Mouse (Mus musculus) c-Kit-negative CD71-positive TER-119-positive erythroid progenitor cells, embryonic 14.5 days (primary cell): ENCODE measurements at regions not wholly inside any gene's neighbourhood (a gene's known extent, or its start where the extent isn't known, plus 50 kb on each side); places are given as distances from the start of the nearest gene placed in this dataset.
A peak's percentile ranks its signal among the peaks of the same experiment; 100 is the strongest.

Experiments used
- DNase-seq: peaks from one replicate; pipeline ENCODE4 v3.0.0-alpha.2; 2013; ENCODE audit warnings: low read depth, low spot score

DNA sequence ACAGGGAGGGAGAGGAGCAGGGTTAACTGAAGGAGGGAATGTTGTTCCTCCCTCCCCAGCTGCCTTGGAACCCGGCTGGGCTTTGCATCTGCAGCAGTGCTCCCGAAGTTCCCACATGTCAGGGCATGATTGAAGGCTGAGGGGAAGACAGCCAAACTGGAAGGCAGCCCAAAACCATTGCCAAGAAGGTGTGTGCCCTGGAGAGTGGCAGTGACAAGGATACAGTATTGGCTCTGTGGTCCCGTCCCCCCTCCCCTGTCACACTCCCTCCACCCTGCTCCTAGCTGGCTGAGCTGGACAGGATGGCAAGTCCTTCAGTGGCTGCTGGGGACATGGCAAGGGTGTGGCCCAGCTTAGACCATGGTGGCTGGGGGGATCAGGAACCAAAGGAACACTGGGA, 79.1 kb downstream of the Cyp26b1 start:
- no peak for DNase-seq

DNA sequence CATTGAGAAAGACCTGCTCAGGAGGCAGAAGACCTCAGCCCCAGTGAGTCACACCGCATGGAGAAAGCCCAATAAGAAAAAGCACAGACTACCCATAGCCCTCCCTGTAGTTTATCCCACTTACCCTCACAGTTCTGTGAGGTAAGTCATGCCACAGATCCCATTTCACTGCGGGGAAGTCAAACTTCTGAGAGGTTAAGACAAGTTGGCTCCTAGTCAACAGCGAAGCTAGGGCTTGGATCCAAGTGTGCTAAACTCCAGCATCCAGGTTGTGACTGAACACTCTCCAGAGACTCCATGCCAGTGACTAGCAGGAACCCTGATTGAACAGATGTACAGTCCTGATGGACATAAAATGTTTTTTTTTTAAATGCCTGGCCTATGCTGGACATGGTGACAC, 85.1 kb downstream of the Cyp26b1 start:
- no peak for DNase-seq

DNA sequence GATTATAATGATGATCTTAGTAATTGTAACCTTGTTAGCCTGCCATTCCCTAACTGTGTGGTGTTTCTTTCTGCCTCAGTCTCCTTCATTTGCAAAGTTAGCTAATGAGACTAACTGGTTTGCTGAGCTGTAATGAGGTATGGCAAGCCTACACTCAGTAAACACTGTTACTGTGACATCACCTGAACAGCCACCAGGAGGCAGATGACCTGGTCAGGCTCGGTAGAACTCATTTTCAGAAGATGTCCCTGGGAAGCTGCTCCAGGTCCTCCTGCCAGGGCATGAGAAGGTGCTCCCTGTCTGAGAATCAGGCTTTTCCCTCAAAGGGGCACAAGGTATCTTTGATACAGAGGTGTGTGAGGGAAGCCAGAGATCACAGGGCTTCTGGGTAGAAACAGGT, 87.0 kb downstream of the Cyp26b1 start:
- no peak for DNase-seq

DNA sequence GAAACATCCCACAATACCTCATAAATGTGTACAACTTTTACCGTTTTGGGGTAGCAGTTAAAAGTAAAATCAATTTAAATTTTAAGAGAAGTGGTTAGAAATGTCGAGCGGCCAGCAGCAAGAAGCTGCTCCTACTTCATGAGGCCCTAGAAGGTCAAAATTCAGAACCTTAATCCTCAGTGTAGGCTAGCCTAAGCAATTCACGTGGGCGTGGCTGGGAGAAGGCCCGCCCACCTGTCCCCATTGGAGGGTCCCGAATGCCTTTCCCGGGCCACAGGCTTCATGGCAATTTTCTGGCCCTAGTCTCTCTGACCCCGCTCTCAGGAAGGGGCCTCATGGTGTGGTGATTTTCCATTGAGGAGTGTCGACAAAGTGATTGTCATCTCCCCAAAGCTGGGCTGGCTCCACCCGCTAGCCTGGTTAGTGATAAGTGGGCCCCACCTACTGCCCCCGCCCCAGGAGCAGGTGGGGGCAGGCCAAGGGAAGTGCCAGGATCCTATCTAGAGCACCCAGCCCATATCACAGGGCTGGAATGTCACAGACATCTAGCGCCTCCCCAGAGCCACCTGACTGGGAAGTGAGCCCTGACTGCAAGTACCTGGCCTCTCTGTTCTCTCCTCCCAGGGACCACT, 93.3 kb downstream of the Cyp26b1 start:
- no peak for DNase-seq

DNA sequence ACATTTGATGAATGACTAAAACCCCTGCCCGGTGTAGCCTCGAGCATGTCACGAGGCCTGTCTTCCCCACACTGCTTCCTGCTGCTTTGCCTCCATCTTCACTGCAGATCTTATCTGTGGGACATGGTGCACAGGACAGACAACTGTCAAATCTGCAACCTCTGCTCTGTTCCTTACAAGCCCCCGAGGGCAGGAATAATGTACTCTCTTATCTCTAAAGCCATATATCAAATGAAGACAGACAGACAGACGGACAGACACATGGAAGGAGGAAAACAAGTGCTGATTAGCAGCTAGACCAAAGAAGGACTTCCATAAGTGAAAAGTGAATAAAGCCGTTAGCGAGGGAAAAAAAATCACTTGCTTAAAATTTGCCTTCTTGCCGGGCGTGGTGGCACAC, 95.6 kb downstream of the Cyp26b1 start:
- DNase-seq: no peak

DNA sequence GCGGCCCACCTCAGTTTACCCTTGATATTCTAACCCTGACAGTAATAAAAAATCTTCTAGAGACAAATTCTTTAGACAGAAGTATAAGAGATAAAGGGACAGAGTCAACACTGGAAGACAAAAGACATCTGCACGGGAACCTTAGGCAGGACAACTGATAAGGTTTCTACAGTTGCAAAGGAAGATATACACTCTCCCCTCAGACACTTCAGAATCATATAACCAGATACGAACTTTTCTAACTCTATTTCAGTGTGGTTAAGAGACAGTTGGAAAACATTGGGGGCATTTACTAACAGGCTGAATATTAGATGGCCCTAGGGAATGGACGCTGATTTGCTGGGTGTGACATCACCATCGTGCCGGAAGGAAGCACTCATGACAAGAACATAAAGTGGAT, 100.0 kb downstream of the Cyp26b1 start:
- DNase-seq: no peak

DNA sequence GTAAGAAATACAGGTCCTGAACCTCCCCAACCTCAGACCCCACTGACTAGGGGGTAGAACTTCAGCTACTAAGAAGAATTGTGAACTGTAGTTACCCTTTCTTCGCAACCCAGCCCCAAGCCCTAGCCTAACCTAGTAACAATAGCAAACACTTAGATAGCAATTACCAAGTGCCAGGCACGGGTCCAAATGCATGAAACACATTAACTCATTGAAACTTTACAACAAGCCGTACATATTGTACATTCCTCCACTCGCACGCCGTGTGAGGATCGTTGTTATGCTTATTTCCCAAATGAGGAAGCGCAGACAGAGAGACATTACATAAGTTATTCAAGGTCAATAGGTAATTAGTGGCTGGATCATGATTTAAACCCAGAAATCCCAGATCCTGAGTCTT, 100.5 kb downstream of the Cyp26b1 start:
- DNase-seq: no peak

DNA sequence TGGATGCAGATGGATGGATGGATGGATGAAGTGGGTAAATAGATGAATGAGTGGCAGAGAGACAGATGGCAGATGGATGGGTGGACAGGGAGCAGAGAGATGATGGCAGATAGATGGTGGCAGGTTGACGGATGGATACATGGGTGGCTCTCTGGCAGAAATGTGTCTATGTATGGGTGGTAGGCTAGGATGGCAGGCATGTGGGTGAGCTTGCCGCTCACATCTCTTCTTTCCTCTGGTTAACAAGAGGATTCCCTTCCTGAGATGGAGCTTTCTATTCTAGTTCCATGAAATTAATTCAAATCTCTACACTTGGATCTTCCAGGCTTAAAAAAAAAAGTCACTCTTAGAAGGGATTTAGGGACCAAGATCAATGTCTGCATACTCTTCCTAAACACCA, 101.1 kb downstream of the Cyp26b1 start:
- DNase-seq: no peak

DNA sequence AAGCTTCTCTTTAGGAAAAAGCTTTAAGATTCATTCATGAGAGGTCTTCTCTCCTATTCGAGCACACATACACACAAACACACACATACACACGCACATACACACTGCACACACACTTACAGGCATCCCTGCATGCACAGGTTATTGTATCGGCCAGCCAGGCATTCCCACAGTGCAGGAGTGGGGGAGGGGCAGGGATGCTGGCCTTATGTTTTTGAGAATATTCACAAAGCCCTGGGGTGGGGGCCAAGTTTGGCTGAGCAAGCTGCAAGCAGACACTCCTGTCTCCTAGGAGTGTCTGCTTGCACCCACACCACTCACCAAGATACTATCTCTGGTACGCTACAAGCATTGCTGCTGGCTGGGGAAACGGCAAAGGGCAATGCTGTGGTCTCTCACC, 102.6 kb downstream of the Cyp26b1 start:
- no peak for DNase-seq

DNA sequence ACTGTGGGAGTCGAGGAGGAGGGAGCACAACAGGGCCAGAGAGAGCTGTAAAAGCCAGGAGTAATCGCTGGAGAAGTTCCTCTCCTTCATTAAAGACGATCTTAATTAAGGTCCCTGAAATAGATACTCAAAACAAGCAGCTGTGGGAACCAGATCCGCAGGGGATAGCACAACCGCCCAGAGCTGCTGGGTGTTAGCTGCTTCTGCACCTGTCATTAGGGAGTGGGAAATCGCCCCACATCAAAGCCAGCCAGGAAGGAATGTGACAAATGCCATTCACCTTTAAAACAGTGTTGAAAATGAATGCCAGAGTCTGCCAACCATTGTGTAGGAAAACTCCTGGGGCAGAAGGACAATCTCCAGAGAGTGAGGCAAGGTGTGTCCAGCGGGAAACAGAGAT, 112.5 kb downstream of the Cyp26b1 start:
- DNase-seq: no peak

DNA sequence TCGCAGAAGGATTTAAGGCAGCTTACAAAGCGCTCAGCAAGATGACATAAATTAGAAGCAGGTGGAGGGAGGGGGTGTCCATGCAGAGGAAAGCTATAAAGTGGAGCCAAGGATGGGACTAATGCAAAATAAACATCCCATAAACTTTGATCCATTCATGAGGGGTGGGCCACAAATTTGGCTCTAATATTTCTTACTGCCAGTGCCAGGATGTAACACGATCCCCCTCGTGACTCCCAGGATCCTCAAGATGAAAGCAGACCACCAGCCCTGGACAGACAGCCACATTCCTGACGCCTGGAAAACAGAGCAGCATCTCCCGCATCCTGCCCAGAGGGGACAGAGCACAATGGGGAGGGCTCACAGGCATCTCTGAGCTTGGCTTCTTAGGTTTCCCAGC, 116.6 kb downstream of the Cyp26b1 start:
- no peak for DNase-seq

DNA sequence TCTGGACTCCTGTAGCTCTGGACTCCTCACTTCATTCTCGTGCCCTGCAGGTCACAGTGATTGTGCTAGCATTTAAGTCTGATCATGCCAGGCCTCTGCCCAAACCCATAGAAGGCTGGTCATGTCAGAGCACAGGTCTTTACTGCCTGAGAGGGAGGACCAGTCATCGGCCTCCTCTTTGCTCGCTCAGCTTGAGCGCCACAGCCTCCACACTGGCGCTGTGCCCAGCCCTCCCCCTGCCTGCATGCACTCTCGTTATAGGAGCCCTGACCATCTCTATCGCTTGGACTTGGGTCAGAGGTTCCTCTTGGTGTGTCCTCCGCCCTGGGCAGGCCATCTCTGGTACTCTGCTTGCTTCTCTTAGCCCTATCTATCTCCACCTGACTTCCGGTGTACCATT, 117.2 kb downstream of the Cyp26b1 start:
- no peak for DNase-seq

DNA sequence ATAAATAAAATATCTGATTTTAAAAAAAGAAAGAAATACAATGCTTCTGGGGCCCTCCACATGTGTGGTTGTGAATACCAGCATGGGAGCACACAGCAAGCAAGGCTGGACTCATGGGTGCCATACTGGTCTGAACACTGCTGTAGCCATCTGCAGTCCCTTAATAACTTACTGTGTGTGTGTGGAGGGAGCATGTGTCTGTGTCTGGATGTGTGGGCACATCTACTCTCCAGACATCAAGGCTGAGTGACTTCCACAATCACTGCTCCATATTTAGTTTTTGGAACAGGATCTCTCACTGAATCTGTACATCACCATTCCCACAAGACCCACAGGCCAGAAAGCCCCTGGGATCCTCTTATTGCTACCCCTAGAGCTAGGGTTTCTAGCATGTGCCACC, 118.9 kb downstream of the Cyp26b1 start:
- DNase-seq: no peak

DNA sequence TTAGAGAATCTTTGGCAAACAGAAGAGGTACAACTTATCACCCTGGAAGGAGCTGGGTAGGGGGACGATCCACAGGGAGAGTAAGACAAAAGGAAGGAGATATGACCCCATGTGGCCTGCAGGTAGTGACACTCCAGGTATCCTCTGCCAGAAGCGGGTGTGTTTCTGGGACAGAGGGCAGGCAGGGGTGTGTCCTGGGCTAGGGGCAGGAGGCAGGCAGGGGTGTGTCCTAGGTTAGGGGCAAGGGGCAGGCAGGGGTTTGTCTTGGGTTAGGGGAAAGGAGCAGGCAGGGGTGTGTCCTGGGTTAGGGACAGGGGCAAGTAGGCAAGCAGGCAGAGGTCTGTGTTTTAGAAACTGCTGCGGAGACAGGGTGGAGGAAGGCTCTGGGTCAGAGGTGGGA, 120.5 kb downstream of the Cyp26b1 start:
- DNase-seq: no peak

DNA sequence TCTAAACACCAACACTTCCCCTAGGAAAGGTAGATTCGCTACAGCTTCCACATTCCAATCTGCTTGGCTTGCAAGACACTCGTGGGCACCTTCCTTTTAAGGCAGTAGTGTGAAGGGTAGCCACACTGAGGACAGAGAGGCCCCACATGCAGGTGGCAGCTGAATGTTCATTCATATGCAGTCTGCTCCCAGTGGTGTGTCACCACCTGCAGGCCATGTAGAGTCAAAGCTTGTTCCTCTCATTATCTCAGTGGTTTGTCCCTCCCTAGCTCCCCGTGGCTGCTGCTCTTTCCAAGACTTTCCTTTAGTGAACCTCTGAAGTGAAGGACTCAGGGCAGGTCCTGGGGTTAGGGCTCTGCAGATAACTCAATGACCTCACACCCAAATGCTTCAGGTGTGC, 121.4 kb downstream of the Cyp26b1 start:
- DNase-seq: no peak

DNA sequence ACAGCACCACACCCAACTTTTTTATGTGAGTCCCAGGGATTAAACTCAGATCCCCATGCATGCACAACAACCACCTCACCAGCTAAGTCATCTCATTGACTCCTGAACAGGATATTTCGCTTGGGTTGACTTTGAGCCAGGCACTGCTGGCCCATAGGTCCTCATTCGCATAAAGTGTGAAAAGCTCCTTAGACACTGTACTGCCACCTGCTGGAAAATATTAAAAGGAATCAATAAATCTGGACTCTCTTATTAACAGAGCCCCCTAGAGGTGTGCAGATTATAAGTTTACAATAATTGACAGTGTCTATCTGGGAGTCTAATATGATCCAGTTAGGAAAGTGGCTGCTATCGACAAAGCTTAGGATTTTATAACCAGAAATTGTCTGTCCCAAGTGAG, 126.4 kb downstream of the Cyp26b1 start:
- no peak for DNase-seq

DNA sequence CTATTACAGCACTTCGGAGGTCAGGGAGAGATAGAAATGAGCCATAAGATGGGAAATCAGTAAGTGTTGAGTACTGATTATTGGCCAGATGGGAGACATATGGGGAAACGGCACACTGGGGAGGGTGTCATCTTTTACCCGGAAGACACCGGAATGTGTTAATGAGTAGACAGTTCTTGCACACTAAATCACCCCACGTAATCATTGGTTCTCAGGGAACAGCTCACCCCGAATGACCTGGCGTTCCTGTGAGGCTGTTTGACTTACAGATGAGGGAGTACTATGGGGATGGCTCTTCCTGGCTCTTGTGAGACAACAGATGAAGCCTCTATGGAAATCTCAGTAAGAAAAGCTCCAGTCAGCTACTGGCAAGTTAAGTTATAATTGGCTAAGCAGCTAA, 127.5 kb downstream of the Cyp26b1 start:
- DNase-seq: no peak

DNA sequence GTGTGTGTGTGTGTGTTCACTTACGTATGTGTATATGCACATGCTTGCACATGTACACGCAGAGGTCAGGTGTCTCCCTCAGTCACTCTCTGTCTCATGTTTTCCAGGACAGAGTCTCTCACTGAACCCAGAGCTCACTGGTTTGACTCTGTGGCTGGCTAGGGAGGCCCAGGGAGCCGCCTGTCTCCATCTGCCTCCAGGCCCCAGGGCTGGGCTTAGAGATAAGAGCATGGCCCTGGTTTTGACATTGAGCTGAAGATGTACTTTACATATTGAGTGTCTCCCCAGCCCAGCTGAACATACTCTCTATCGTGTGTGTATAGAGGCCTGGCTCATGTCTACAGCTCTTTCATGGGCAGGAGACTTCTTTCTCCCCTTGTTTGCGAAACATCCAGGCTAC, 128.1 kb downstream of the Cyp26b1 start:
- DNase-seq: peak; percentile 4

DNA sequence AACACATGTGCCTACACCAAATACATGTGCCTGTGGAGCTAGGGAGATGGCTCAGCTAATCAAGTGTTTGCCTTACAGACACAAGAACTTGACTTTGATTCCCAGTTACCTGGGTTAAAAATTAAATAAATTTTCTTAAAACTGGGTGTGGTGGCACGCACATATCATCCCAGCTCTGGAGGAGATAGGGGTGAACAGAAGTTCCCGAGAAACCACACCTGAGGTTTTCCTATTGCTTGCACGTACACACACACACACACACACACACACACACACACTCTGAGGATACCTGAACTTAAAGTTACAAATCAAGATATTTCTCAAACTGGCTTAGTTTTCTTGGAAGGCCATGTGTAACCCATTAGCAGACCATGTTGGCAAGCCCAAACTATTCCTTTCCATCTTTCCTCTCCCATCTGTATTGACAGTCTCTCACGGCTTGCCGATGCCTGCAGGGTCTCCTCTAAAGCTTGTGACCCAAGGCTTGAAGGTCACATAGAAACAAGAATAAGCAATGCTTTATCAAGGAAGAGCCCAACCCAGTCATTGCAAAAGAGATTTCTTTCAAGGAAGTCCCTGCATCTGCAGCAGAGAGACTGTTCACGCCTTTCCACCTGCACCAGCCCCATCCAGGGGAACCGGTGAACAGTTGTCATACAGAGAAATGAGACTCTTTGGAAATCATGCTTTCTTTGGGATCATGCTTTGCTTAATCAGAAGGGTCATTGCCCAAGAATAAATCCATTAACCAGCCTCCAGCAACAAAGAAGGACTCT, 129.9 kb downstream of the Cyp26b1 start:
- no peak for DNase-seq

DNA sequence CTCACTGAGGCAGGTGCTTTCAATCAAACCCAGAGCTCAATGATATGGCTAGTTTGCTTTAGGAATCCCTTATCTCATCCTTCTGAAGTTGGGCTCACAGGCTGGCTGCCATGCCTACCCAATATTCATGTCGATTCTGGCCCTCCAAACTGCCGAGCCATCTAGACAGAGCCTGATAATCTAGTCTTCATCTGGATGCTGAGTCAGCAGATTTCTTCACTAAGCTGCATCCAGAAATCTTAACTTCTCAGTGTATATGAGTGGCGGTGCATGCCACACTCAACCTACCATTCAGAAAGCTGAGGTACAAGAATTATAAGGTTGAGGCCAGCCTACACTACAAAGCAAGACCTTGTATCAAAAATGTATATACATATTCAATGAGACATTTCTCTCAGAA, 136.9 kb downstream of the Cyp26b1 start:
- no peak for DNase-seq

DNA sequence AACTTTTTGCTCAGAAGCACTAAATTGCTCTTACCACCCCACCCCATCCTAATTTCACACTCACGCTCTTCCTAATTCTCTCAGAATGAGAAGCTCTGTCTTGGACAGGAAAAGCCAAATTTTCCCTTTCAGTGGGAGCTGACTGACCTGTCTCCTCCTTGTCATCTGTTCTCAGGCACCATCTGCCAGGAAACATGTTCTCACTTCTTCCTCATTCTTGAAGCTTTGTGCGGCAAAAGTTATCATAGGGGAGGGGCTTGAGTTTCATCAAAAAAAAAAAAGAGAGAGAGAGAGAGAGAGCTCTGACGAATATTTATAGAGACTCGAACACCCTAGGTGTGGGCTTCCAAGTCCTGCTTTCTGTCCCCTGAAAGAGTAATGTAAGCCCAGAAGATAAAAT, 148.6 kb downstream of the Cyp26b1 start:
- no peak for DNase-seq

DNA sequence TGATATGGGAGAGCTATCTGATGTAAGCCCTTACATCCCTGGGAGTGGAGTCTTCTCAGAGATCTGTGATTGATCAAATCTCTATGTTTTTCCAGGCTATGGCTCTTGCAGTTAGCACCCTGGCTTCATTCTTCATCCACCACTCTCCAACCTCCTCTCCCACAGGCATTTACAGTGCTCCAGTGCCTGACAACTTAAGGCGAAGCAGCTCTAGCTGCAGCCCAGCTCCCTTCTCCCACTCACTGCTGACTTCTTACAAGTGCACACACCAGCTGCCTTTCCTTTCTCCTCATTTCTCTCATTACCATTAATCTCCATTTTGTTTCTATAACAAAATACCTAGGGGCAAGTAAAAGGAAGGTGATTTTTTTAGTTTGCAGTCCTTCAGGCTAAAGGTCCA, 151.0 kb downstream of the Cyp26b1 start:
- no peak for DNase-seq

DNA sequence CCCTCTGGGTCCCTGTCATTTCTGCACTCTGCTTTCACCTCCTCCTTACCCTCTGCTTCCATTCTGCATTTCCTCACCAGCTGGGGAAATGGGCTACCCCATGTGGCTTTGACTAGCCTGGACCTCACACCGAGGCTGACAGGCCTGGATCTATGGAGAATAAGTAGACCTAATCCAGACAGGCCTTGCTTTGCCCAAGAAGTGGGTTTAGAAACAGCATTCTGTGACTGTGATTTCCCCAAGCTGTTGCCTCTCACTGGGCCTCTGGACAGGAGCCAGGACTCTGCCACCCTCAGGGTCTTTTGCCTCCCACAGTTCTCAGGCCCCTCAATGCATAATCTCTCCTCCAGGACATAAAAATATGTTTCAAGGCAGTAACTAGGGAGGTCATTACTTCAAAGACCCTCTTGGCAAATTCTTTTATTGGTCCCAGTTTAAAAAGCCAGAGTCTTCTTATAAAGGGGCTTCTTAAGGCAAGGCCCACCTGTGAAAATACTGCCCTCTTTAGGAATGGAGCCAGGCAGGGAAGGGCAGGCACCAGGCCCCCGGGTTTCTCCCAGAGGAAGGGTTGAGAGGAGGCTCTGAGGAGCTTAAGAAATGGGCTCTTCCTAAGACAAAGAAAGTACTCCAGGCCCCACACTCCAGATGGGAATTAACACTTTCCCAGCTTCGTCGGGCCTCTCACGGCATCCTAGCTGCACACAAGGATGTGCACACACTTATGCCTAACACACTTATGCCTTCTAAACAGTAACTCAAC, 151.8 kb downstream of the Cyp26b1 start:
- DNase-seq: no peak
